Mouse (Mus musculus) heart, embryonic 15.5 days (tissue): ENCODE results near the gene Srsf6. TPM values are rescaled to one million over a fixed set of nuclear protein-coding genes. Genes with fewer than 3 reads are reported as not detected.

Experiments
- polyA plus RNA-seq: library from polyadenylated mRNA; unstranded; fragments of >200 nt; fragmentation: Nextera tagmentation; extraction: Ambion mirVana; gene quantifications from 2 replicates; pipeline ENCODE4 v1.2.1, GENCODE M21; 2015

Gene Srsf6
- polyA plus RNA-seq, 1 experiment from 2014 or later, result 105 TPM

Other genes with a start within 250 kb of the Srsf6 start
- gene L3mbtl1, start 11.9 kb downstream of the Srsf6 start, polyA plus RNA-seq, result 0.09 TPM in 1 of 2 replicates, not detected in the other
- gene Sgk2, start 55.8 kb downstream of the Srsf6 start, polyA plus RNA-seq, result not detected in 2 replicates
- gene Ift52, start 85.8 kb downstream of the Srsf6 start, polyA plus RNA-seq, result 32.0 and 33.8 TPM in 2 replicates
- gene Mybl2, start 123.2 kb downstream of the Srsf6 start, polyA plus RNA-seq, result 12.0 and 16.2 TPM in 2 replicates
- gene Gtsf1l, start 156.3 kb downstream of the Srsf6 start, polyA plus RNA-seq, result not detected in 2 replicates